Mouse (Mus musculus) G1E (cell line): ENCODE results near the gene Pak3.
"Not testable (repeated sequence)": the region's sequence is repeated elsewhere in the genome, so short reads cannot be mapped to it uniquely, and the experiment has no call there.

ENCODE experiments used
- CTCF ChIP-seq: IDR thresholded peaks from 2 replicates; pipeline ENCODE4 v1.5.1; 2012; ENCODE audit warnings: low read depth, low read length, inconsistent platforms, mixed read lengths
- POLR2AphosphoS5 ChIP-seq: IDR thresholded peaks from 2 replicates; pipeline ENCODE4 v1.6.1; 2012; ENCODE audit warnings: low read depth, low read length, inconsistent platforms; ENCODE audit not compliant: insufficient replicate concordance

DNA sequence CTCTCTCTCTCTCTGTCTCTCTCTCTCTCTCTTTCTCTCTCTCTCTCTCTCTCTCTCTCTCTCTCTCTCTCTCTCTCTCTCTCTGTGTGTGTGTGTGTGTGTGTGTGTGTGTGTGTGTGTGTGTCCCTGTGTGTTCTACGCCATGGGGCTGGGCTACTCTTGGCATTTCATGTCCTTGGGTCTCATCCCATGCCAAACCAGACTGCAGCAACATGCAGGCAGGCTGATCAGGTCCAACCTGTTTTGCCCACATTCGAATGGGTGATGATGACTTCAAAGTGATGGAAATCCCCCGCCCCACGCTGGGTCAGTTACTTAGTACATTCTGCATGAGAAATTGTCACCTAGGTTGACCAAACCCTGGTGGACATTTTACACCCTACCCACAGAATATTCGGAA, 1.1 kb downstream of the Pak3 start:
- TF ChIP-seq CTCF, POLR2AphosphoS5: not testable (repeated sequence)
